Mouse (Mus musculus): ENCODE data around the gene Acsm1. TPM values are rescaled to one million over a fixed set of nuclear protein-coding genes. Genes with fewer than 3 reads are reported as not detected.

Gene Acsm1
- polyA plus RNA-seq, 1 experiment from 2014 or later, result 7.4 TPM

DNA sequence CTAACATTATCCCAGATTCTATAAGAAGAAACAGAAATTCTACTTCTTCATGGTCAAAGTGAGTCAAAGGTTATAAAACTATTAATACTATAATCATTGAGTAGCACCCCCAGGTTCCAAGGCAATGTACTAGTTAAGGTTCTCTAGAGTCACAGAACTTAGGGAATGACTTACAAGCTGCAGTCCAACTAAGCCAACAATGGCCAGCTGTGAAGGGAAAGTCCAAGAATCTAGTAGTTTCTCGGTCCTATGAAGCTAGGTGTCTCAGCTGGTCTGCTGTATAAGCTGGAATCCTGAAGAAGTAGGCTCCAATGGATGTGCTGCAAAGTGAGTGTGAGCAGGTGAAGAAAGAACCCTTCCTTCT, 4.9 kb upstream of the Acsm1 start:
- no peak overlapping the region for H3K4me2 ChIP-seq (replicated peaks; ENCODE audit: low read depth, low read length)
- WGBS, result 76% methylated on average over 1 of the region's 1 CpGs

DNA sequence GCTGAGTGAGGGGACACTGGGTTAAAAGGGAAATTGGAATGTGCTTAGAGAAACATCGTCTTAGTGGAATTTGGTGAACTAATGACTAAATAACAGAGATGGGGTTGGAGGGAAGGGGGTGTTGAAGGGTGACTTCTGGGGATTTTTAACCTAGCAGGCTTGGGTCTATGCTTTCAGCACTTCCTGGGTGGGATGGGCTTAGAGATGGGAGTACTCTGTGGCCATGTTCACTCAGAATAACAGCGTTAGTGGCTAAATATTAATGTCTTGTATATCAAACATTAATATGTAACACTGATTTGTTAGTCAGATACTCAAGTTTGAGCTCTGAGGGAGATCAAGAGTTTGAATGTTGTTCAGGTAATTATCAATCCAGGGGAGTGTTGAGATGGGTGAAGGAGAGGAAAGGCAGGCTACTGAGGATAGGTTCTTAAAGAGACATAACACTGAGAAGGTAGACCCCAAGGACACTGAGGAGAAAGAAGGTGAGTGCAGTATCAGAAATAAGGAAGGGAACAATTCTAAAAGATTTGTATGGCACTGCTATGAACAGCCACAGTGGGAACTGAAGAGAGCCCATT, 1.8 kb upstream of the Acsm1 start:
- Histone ChIP-seq H3K36me3 (ENCODE audit: insufficient read depth, low read length) (no peaks in the 10 kb centered on the region), H3K27me3 (ENCODE audit: insufficient read depth, low read length) (no peaks in the 10 kb centered on the region), H3K27ac (ENCODE audit: low read length) (peak overlapping the region; percentile 37; the same call in 1 of the 2 replicates), H3K4me3 (ENCODE audit: low read length) (no peak overlapping the region), H3K4me2 (replicated peaks; ENCODE audit: low read depth, low read length) (no peak overlapping the region), H3K9ac (replicated peaks; ENCODE audit: low read length) (no peak overlapping the region), H3K4me1 (ENCODE audit: insufficient read depth, low read length) (no peaks in the 10 kb centered on the region), H3K9me3 (ENCODE audit: low read length) (no peaks in the 10 kb centered on the region)
- peak; percentile 96 for ATAC-seq (ENCODE audit: low FRiP score, low TSS enrichment)
- WGBS, result 68% methylated on average over 2 of the region's 2 CpGs

More for the DNA sequence above, 4.9 kb upstream of the Acsm1 start:
- no peak overlapping the region for H3K27ac ChIP-seq (ENCODE audit: low read length)
- H3K9me3 ChIP-seq (ENCODE audit: low read length), result no peaks in the 10 kb centered on the region
- H3K27me3 ChIP-seq (ENCODE audit: insufficient read depth, low read length), result no peaks in the 10 kb centered on the region
- ATAC-seq (ENCODE audit: low FRiP score, low TSS enrichment), result no peak
- H3K9ac ChIP-seq (replicated peaks; ENCODE audit: low read length), result no peak overlapping the region
- no peak overlapping the region for H3K4me3 ChIP-seq (ENCODE audit: low read length)
- H3K36me3 ChIP-seq (ENCODE audit: insufficient read depth, low read length), result no peaks in the 10 kb centered on the region
- no peaks in the 10 kb centered on the region for H3K4me1 ChIP-seq (ENCODE audit: insufficient read depth, low read length)

DNA sequence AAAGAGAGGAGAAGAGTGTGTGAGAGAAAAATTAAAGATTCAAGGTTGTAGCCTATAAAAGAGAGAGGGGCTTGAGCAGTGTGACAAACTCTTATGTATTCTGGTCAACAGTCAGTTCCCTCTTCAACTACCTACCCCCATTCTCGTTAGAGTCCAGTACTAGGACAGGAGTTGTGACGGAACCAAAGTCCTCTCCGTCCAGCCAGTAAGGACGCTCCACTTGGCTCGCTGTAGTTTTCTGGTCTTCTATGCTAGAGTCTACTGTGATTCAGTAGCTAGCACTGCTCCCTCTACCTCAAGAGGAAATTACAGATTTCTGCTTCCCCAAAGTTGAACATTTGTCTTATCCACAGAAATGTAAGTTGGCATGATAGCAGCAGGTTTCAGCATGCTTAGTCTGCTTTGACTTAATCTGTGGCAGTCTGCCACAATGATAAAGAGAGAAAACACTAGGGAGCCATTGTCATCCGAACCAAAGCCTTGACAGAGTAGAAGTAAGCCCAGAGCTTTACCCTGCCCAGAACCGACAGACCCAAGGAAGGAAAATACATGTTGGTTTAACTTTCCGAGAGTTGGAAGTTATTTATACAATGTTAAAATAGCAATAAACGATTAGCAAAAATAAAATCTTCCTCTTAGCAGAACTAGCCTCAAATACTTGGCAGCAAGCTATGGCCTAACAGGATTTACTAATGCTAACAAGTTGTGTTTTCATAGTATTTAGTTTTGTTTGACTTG, 731 bp upstream of the Acsm1 start:
- Histone ChIP-seq H3K4me2 (replicated peaks; ENCODE audit: low read depth, low read length) (no peak overlapping the region), H3K27me3 (ENCODE audit: insufficient read depth, low read length) (no peaks in the 10 kb centered on the region), H3K4me3 (ENCODE audit: low read length) (no peak overlapping the region), H3K27ac (ENCODE audit: low read length) (0 out of 2 replicates have a peak overlapping the region, but pooled peaks have one; percentile 60), H3K36me3 (ENCODE audit: insufficient read depth, low read length) (no peaks in the 10 kb centered on the region), H3K9me3 (ENCODE audit: low read length) (no peaks in the 10 kb centered on the region), H3K9ac (replicated peaks; ENCODE audit: low read length) (no peak overlapping the region), H3K4me1 (ENCODE audit: insufficient read depth, low read length) (no peaks in the 10 kb centered on the region)
- no peak for ATAC-seq (ENCODE audit: low FRiP score, low TSS enrichment)
- 68% methylated on average over 9 of the region's 9 CpGs for WGBS

DNA sequence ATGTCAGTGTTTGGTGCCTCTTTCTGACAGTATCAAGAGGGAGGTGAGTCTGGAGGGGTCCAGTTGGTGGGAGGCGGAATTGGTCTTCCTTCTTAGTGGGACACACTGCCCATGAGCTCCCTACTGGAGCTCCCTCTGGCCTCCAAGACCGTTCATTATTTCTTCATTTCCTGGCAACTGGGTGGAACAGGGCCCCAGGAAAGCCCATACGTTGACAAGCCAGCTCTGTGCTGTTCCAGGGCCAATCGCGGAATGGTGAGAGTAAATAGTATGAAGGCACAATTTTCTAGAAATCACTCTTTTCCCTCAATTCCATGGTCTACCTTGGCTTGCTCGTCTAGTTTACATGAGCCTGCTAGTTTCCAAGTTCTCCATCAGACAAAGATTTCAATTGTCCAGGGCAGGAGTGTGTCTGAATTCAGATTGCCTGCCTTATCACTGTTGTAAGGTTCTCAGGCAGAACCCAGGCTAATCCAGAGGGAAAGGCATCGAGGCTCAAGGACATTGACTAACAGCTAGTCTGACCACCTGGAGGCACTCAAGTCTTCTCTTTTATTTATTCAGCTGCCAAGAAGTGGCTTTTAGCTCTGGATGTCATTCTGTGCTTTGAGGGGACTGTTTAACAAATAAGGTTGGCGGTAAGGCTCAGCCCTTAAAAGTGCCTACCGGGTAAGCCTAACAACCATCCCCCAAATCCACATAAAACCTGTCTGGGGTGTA, 1.1 kb downstream of the Acsm1 start:
- Histone ChIP-seq H3K9me3 (ENCODE audit: low read length) (no peaks in the 10 kb centered on the region), H3K9ac (replicated peaks; ENCODE audit: low read length) (no peak overlapping the region), H3K27ac (ENCODE audit: low read length) (no peak overlapping the region), H3K36me3 (ENCODE audit: insufficient read depth, low read length) (no peaks in the 10 kb centered on the region), H3K4me2 (replicated peaks; ENCODE audit: low read depth, low read length) (no peak overlapping the region), H3K4me3 (ENCODE audit: low read length) (no peak overlapping the region), H3K4me1 (ENCODE audit: insufficient read depth, low read length) (no peaks in the 10 kb centered on the region), H3K27me3 (ENCODE audit: insufficient read depth, low read length) (no peaks in the 10 kb centered on the region)
- ATAC-seq (ENCODE audit: low FRiP score, low TSS enrichment), result no peak
- 70% methylated on average over 9 of the region's 9 CpGs for WGBS

DNA sequence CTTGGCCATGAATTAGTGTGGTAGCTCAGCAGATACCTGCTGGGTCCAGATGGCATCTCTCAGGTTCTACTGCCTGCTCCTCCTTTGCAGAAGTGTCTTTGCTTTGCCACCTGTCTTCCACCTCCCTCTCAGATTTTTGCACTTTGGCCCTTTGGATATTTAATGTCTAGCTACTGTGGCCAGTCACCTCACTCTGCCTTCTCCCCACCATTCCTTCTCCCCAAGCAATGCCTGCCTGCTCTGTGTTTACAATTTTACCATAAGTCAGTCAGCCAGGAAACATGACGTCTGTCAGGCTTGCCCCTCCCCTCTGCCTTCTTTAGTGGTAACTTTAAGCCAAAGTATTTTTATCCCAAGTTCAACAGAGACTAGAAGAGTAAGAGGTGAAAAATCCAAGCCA, 9.7 kb downstream of the Acsm1 start:
- no peak overlapping the region for H3K9ac ChIP-seq (replicated peaks; ENCODE audit: low read length)
- no peaks in the 10 kb centered on the region for H3K36me3 ChIP-seq (ENCODE audit: insufficient read depth, low read length)
- no peaks in the 10 kb centered on the region for H3K9me3 ChIP-seq (ENCODE audit: low read length)
- H3K27ac ChIP-seq (ENCODE audit: low read length), result no peak overlapping the region
- no peak overlapping the region for H3K4me2 ChIP-seq (replicated peaks; ENCODE audit: low read depth, low read length)
- no peaks in the 10 kb centered on the region for H3K4me1 ChIP-seq (ENCODE audit: insufficient read depth, low read length)
- WGBS, result 25% methylated on average over 1 of the region's 1 CpGs
- ATAC-seq (ENCODE audit: low FRiP score, low TSS enrichment), result 0 out of 2 replicates have a peak, but pooled peaks have one; percentile 4
- no peaks in the 10 kb centered on the region for H3K27me3 ChIP-seq (ENCODE audit: insufficient read depth, low read length)
- H3K4me3 ChIP-seq (ENCODE audit: low read length), result no peak overlapping the region

DNA sequence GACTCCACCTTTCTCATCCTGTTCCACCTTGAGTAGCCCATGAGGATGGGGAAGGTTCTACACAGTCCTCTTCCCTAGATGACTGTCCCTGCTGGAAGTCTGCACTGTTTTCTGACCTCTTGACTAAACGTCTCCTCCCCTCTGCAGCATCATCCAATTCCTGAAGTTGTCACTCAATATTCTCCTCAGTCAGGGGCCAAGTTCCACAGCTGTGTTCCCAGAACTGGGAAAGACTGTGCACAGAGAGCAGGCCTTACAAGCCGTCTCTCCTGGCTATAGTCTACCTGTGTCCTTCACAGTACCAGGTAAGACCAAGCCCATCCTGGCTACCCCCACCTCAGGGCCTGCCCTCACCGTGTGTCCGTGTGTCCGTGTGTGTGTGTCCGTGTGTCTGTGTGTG, 10.8 kb downstream of the Acsm1 start:
- no peaks in the 10 kb centered on the region for H3K27me3 ChIP-seq (ENCODE audit: insufficient read depth, low read length)
- no peaks in the 10 kb centered on the region for H3K9me3 ChIP-seq (ENCODE audit: low read length)
- no peak overlapping the region for H3K9ac ChIP-seq (replicated peaks; ENCODE audit: low read length)
- 85% methylated on average over 6 of the region's 6 CpGs for WGBS
- peak; percentile 19; the same call in 1 of the 2 replicates for ATAC-seq (ENCODE audit: low FRiP score, low TSS enrichment)
- no peaks in the 10 kb centered on the region for H3K36me3 ChIP-seq (ENCODE audit: insufficient read depth, low read length)
- no peaks in the 10 kb centered on the region for H3K4me1 ChIP-seq (ENCODE audit: insufficient read depth, low read length)
- no peak overlapping the region for H3K4me2 ChIP-seq (replicated peaks; ENCODE audit: low read depth, low read length)
- no peak overlapping the region for H3K4me3 ChIP-seq (ENCODE audit: low read length)
- no peak overlapping the region for H3K27ac ChIP-seq (ENCODE audit: low read length)

DNA sequence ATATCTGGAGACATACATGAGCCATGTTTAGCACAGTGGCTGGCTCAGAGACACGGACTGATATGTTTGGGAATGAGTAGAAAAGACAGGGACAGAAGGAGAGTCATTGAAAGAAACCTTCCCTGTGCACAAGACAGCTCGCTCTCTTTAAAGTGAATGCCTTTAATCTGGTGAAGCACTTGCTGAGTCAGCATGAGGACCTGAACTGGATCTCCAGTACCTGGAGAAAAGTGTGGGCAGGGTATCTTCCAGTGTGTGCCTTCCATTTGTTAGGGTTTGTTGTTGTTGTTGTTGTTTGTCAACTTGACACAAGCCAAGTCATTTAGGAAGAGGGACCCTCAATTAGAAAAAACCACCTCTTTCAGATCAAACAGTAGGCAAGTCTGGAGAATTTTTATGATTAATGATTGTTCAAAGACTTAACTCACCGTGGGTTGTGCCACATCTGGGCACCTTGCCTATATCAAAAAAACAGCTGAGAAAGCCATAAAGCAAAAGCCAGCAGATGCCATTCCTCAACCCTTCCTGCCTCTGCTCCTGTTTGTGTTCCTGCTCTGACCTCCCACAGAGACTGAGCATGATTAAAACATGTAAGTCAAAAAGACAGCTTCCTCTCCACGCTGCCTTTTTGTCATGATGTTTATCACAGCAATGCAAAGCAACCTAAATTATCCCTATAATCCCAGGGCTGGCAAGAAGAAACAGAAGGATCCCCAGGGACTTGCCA, 11.5 kb downstream of the Acsm1 start:
- H3K4me3 ChIP-seq (ENCODE audit: low read length), result no peak overlapping the region
- no peaks in the 10 kb centered on the region for H3K9me3 ChIP-seq (ENCODE audit: low read length)
- no peaks in the 10 kb centered on the region for H3K27me3 ChIP-seq (ENCODE audit: insufficient read depth, low read length)
- H3K27ac ChIP-seq (ENCODE audit: low read length), result no peak overlapping the region
- 39% methylated on average over 4 of the region's 4 CpGs for WGBS
- no peaks in the 10 kb centered on the region for H3K36me3 ChIP-seq (ENCODE audit: insufficient read depth, low read length)
- no peaks in the 10 kb centered on the region for H3K4me1 ChIP-seq (ENCODE audit: insufficient read depth, low read length)
- ATAC-seq (ENCODE audit: low FRiP score, low TSS enrichment), result no peak
- H3K4me2 ChIP-seq (replicated peaks; ENCODE audit: low read depth, low read length), result no peak overlapping the region
- no peak overlapping the region for H3K9ac ChIP-seq (replicated peaks; ENCODE audit: low read length)

DNA sequence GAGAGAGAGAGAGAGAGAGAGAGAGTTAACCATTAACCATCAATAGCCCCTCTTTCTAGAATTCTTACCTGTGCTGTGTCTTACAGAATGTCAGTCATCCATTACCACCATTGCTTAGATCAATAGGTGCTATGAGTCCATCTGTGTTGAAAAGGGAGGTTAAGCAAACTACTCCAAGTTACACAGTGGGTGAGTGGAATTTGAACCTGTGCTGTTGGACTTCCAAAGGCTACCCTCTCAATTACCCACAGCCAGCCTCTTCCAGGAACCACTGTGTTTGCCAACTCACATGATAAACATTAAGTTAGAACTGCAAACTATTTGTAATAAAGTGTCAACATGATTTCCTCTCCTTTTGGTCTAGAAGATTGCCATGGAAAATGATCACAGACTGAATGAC, 13.3 kb downstream of the Acsm1 start:
- Histone ChIP-seq H3K4me1 (ENCODE audit: insufficient read depth, low read length) (no peaks in the 10 kb centered on the region), H3K9me3 (ENCODE audit: low read length) (no peaks in the 10 kb centered on the region), H3K4me2 (replicated peaks; ENCODE audit: low read depth, low read length) (no peak overlapping the region), H3K27ac (ENCODE audit: low read length) (no peak overlapping the region), H3K4me3 (ENCODE audit: low read length) (no peak overlapping the region), H3K27me3 (ENCODE audit: insufficient read depth, low read length) (no peaks in the 10 kb centered on the region), H3K9ac (replicated peaks; ENCODE audit: low read length) (no peak overlapping the region), H3K36me3 (ENCODE audit: insufficient read depth, low read length) (no peaks in the 10 kb centered on the region)
- ATAC-seq (ENCODE audit: low FRiP score, low TSS enrichment), result no peak

DNA sequence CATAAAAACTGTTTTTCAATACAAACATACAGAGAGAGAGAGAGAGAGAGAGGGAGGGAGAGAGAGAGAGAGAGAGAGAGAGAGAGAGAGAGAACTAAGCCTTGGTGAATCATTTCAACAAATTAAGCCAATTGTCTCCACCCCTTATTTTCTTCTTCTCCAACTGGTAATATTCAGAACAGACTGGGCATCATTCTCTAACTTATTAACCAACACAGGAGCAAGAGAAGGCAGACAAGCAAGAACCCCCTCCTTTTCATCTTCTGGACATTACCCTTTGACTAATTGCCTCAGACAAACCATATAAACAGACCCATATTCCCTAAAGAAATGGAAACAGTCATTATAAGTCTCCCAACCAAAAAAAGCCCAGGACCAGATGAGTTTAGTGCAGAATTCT, 31.9 kb downstream of the Acsm1 start:
- H3K27me3 ChIP-seq (ENCODE audit: insufficient read depth, low read length), result no peaks in the 10 kb centered on the region
- no peaks in the 10 kb centered on the region for H3K36me3 ChIP-seq (ENCODE audit: insufficient read depth, low read length)
- no peak overlapping the region for H3K9ac ChIP-seq (replicated peaks; ENCODE audit: low read length)
- no peak overlapping the region for H3K4me3 ChIP-seq (ENCODE audit: low read length)
- no peak for ATAC-seq (ENCODE audit: low FRiP score, low TSS enrichment)
- H3K4me2 ChIP-seq (replicated peaks; ENCODE audit: low read depth, low read length), result no peak overlapping the region
- H3K27ac ChIP-seq (ENCODE audit: low read length), result no peak overlapping the region
- H3K4me1 ChIP-seq (ENCODE audit: insufficient read depth, low read length), result no peaks in the 10 kb centered on the region
- H3K9me3 ChIP-seq (ENCODE audit: low read length), result no peaks in the 10 kb centered on the region

Measured in kidney, embryonic 16.5 days (tissue).